Mouse (Mus musculus) hindlimb bud, embryonic 11.5 days (tissue): ENCODE results near the gene Bhlhe23.

Experiments
- DNase-seq: peaks from one replicate; pipeline ENCODE4 v3.0.0-alpha.2; 2012; ENCODE audit warnings: low read depth, low spot score; ENCODE audit errors: extremely low spot score

Gene Bhlhe23

DNA sequence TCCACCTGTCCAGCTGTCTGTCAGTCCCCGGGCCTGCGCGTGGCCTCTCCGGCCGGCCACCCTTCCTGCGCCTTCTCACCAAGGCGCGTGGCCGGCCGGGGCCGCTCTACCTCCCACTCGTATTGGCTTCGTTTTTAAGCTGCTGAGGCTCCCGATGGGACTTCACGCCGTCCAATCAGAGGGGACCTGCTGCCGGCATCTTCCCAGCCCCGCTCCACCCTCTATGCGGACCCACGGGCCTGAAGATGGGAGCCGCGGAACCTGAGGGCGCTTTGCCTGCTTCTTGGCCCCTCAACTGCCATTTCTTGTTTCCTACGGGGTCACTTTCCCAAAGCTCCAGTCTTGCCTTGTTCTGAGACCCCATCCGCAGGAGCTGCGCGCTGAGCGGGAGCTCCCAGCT, at the start of gene Bhlhe23:
Gene Bhlhe23 (minus strand): TSS at position 108 of the 400 bp plus-strand sequence.
- DNase-seq, result no peak

DNA sequence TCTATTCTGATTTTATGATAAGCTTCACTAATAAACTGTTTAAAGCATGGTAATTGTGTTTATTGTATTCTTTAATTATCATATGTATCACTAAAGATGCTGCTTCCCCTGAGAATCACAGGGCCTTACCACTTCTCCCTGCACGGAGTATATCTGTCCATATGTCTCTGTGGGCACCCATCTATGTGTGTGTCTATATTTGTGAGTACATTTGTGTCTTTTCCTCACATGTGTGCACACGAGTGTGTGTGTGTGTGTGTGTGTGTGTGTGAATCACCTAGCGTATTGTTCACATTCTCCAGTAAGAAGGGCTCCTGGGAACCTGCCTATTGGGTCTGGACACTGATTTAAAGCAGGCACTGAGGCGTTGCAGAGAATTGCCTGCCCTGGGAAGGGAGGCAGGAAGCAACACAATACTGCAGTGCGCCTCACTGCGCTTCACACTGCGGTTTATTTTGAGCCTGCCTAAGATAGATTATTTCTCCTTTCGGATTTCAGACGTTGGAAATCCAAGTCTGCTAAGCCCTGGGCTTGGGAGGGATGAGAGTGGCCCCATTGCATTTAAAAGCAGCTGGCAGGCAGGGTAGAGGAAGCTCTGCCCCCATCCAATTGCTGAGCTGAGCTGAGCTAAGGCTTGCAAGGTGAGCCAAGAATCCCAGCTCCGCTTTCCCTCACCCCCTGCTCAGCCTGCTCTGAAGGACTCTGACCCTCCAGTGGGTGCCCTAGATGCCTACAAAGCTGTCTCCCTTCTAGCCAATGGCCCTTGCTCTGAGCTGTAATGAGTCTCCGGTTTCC, 48.6 kb upstream of the Bhlhe23 start:
- no peak for DNase-seq

DNA sequence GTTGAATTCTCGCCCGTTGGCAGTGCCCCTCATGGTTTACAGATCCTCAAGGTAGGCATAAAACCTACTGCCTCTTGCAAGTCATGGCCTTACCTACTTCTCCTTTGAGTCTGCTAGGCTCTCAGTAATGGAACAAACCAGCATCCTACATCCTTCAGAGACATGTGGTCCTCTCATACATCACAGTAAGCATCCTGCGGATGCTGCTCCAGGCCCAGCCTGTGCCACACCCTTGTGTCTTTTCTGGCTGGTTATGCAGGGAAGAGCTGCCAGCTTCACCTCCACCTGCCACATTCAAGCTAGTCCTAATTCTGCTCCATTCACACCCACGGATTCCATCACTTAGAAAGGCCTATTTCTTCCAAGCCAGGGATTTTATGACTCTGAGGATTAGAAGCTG, 48.0 kb upstream of the Bhlhe23 start:
- no peak for DNase-seq

DNA sequence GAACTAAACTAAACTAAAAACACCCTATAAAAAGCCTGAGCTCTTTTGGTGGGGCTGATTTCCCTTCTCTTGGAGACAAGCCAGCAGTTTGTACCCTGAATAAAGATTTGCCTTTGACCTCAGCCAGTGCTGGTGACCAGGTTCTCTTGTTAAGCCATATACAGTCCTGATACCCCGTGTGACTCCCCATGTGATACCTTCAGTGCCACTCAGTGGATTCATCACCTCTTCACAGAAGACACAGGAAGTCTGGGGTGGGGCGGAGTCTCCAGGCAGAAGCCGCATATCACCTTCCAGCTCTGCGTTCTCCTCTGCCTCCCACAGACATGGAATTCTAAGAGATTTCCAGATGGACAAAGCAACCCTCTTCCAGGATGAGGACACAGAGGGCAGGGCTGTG, 47.4 kb upstream of the Bhlhe23 start:
- DNase-seq, result no peak

DNA sequence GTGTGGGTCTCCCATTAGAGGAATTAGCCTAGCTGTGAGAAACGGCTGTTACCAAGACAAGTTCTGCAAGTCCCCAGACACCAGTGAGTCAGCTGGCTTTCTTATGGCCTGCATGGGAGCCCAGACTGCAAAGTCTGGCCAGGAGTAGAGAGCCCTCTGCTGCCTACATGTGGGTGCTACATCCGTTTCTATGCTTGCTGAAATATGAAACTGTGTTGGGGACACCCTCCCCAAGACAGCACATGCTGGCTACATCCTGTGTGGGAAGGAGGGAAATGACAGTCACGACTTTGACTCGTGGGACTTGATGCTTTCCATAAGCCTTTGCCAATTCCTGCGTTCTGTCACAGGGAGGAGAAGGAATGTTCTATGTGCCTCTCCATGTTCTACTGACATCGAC, 45.8 kb upstream of the Bhlhe23 start:
- DNase-seq, result no peak

DNA sequence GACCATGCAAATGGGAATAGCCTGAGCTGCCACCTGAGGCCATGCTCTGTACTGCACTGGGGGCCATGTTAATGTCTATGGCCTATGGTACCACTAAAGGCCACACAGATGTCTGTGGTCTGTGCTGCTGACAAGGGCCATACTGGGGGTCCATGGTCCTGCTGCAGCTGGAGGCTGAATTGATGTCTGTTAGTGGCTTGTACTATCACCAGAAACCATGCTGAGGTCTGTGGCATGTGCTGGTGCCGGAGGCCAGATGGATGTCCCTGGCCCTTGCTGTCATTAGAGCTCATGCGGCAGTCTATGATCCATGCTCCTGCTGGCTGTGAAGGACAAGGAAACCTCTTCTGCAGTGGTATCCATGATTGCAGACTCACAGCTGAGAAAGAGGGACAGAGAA, 42.8 kb upstream of the Bhlhe23 start:
- DNase-seq, result no peak

DNA sequence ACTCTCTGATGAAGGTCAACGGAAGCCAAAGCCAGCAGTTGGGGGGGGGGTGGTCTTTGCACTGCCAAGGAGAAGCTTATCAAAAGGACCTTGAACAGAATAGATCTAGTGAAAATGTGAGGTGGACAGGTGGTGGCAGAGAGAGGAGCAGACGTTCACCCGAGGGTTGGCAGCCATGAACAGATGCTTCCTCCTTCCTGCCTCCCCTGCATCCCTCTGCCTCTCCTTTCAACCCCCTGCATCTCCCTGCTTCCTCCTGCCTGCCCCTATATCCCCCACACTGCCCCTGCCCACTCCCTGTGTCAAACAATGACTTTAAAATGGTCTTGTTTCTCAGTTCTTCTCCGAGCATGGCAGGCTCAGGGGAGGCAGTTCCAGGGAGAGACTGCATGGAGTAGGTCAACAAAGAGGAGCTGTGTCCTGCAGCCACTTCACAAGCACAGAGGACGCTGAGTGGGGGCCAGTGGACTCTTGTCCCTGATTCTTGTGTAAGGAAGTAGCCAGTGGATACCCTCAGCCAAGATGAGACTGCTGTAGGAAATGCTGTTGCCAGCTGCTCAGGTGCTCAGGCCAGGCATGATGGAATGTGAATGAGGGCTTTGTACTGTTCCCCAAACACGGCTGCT, 39.9 kb upstream of the Bhlhe23 start:
- no peak for DNase-seq

DNA sequence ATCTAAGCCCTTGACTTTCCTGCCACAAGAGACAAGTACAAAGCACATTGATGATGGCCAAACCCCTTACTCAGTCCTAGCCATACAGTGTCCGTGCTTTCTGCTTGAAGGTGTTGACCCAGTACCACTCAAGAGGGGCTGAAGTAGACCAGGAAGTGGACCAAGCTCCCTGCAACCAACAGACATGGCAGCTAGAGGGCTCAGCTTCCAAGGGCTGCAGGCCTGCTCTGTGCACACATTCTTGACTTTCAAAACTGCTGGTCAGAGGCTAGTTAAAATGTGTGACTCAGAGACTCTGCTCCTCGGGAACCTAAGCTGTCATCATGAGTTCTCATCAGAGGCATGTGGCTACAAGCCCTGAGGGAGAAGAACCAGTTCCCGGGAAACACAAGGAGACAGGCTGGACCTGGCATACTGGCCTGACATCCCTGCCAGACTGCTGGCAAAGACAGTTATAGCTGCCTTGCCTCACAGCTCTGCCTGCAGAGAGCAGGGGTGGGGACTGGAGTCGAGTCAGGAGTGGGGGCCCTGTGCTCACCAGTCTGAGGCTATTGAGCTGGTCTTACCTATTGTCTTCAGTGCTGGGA, 37.4 kb upstream of the Bhlhe23 start:
- DNase-seq, result no peak

DNA sequence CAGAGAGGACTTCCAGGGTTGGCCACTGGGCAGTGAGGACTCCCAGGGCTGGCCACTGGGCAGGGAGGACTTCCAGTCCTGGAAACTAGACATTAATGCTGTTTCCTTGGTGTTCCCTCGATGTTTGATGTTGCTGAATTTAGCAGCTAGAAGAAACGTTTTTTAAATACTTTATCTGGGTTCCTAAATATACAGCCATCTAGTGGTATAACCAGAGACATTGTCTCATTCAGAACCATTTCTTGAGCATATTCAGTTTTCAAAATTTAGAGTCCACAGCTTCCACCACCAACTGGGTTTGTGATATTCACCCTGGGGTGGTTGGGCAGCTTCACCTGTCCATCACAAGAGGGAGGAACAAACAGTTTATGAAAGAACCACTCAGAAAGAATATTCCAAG, 34.3 kb upstream of the Bhlhe23 start:
- DNase-seq, result no peak

DNA sequence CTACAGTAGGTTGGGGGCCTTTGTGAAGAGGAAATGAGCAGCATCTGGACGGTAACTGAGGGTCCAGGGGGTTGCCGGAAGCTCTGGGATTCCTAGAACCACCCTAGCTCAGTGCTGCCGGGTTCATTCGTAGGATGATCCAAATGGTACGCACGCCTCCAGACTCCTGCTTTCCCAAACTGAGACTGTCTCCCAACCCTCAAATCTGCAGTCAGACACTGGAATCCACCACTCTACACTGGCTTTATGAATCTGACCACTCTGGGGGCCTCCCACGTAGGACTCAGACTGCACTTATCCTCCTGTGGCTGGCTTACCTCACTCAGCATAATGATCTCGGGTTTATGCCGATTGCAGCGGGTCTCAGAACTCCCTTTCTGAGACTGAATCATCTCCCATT, 32.8 kb upstream of the Bhlhe23 start:
- no peak for DNase-seq

DNA sequence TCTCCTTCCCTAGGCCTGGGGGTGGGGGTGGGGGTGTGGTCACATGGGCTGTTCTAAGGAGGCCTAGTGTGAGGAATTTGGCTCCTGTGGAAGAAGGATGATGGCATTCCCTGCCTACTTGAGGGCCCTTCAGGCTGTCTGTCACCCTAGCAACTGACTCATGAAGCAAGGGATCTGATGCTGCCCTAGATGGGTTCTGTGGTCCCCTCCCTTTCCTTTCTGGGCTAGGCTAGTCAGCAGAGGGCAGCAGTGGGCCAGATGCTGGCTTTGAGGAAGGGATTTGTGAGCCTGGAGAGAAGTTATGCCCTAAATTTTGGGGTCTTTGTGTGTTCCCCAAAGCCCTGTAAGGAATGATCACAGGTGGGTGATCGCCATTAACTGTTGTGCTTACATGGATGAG, 29.3 kb upstream of the Bhlhe23 start:
- no peak for DNase-seq

DNA sequence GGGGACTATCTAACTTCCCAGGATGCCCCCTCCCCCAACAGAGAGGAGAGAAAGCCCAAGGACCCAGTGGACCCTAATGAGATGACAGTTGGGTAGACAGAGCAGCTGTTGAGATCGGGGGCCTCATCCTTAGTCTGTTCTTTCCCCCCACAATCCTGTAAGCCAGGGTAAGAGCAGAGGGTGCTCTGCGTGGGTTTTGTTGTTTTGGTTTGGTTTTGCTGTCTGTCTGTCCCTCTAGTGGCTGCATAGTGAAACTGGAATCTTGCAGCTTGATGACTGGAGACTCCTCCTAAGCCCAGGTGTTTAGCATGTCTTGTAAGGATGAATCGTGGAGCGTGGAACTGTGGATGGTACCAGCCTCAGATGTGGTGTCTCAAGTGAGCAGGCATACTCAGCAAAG, 19.3 kb upstream of the Bhlhe23 start:
- DNase-seq, result no peak

DNA sequence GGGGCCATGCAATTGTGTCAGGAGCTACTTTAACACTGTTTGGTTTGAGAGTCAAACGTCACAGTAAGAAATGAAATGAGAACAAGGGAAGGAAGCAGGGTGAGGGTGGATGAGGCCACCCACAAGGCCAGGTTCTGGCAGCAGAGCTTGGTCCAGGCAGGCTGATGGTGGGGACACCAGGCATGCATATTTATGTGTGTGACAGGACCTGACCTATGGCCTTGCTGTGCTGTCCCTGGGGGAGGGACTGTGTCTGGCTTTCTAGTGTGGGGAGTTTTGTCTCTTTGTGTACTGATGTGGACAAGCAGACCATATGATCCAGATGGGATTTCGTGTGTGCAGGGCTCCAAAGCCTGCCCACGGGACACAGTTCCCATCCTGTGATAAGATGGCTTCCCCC, 18.9 kb upstream of the Bhlhe23 start:
- no peak for DNase-seq

DNA sequence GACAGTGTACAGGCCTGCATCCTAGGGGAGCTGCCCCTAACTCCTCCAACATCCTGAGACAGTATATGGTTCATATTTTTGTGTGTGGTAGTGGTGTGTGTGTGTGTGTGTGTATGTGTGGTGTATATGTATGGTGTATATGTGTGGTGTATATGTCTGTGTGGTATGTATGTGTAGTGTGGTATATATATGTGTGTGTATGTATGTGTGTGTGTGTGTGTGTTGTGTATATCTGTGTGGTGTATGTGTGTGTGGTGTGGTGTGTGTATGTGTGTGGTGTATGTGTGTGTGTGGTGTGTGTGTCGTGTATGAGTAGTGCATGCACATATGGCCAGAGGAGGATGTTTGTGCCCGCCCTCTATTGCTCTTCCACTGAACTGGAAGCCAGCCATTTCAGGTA, 17.7 kb upstream of the Bhlhe23 start:
- no peak for DNase-seq

DNA sequence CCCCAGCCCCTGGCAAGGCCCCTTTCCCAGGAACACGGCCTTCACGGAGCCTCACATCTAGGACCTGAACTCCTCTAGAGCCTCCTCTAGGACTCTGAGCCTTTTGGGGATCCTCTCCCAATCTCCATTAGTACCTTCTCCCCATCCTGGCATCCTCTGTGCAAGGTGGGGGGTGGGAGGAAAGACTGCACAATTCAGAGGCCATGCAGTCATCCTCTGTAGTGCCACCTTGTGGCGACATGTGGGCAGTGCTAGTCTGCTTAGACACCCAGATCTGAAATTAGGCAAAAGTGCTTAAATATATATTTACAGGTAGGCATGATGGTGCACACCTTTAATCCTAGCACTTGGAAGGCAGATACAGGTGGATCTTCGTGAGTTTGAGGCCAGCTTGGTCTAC, 15.0 kb upstream of the Bhlhe23 start:
- DNase-seq, result no peak

DNA sequence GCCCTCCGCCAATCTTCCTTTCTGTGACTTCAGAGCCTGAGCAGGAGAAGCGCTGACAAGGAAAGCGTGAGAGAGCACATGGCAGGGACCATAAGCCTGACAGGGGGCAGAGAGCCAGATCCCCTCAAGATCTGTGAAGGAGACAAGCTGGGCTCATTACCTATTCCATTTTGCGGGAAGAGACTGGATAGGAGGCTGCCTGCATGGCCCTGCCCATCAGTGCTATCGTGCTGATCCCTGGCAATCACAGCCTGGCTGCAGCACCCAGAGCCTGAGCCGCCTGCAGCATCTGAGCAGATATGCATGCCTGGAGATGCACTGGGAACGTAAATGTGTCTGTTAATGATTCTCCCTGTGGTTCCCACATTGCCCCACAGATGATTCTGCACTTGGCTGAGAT, 12.1 kb upstream of the Bhlhe23 start:
- no peak for DNase-seq

DNA sequence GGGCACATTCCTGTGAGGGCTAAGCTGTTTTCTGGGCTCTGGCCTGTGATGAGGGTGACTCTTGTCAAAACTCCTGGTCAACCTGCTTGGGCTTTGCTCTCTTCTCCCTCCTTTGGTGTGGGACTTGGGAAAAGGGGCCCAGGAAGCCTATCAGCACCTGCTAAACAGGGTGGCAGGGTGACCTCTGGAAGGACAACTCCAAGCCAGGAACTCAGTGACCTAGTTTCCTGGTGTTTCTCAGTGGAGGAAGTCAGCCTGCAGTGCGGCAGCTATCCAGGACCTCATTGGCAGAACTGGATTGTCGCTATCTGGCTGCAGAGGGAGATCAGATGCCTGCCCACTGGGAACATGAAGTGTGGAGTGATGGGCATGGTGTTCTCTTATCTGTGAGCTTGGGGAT, 11.7 kb upstream of the Bhlhe23 start:
- DNase-seq, result no peak

DNA sequence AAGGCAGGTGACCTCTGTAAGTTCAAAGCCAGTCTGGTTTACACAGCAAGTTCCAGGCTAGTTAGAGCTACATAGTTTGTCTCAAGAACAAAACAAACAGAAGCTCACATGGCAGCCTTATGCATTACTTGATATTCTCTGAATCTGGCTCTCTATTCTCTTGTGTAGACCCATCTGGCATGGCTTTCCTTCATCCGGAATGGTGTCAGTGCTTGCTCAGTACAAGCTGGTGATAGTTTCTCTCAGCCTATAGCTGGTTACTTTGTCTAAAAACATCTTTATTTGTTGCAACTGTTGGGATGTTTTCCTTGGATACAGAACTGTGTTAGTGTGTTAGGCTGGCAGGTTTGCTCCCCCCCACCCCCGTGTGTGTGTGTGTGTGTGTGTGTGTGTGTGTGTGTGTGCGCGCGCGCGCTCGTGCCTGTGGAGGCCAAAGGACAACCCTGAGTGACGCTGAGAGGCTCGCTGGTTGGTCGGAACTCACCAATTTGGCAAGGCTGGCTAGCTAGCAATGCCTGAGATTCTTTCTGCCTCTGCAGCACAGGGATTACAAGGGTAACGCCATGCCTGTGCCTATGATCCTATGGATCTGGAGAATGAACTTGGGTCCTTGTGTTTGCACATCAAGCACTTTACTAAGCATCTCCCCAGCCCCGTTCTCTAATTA, 11.0 kb upstream of the Bhlhe23 start:
- DNase-seq, result no peak

DNA sequence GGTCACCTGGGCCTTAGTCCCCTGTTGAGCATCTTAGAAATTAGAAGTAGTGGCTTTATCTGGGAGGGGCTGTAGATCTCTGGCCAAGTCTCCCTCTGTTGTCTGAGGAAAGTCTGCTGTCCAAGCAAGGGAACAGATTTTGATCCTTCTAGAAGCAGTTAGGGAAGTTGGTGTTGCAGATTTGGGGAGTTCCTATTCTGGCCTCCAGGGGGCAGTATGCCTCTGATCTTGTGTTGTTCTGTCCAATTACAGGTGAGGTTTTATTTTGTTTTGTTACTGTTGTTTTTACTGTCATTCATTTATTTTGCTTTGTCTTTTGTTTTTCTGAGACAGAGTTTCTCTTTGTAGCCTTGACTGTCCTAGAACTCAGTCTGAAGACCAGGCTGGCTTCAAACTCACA, 10.0 kb upstream of the Bhlhe23 start:
- DNase-seq, result no peak

DNA sequence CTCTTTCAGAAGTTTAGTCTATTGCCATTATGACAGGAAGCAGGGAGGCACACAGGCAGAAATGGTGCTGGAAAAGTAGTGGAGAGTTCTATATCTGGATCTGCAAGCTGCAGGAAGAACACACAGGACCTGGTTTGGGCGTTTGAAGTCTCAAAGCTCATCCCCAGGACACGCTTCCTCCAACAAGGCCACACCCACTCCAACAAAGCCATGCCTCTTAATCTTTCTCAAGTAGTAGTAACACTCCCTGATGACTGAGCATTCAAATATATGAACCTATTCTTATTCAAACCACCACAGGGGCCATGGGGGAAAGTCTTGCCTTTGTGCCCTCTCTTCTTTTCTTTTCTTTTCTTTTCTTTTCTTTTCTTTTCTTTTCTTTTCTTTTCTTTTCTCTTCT, 3.6 kb upstream of the Bhlhe23 start:
- DNase-seq, result no peak

DNA sequence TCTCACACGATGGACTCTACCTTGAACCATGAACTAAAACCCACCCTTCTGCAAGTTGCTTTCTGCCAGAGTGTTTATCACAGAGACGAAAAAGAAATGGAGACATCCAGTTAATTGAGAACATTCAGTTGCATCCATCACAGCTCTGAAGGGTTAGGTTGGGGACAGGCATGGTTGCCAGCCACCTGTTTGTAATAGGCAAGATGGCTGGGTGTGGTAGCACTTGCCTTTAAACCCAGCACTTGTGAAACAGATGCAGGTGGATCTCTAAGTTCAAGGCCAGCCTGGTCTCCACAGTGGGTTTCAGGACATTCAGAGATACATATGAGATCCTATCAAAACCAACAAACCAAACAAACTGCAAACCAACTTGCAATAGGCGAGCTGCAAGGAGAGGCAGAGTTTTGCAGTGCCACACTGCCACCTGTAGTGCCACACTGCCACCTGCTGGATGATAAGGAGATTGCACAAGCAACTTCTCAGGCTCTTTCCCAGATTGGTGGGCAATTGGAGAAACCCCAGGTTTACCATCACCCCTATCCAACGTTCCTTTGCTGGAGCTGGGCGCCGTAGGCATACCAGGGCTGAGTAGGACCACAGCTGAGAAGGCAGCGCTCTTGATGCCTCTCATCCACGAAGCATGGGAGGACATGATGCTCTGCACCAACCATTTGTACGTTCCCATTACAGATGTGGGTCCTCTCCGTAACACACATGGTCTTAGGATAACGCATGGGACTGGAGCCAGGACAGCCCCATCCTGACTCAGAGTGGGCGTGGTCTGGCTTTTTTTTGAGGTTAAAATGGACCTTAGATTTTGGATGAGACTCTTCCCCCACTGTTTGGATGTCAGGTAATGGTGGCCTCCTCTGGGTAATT, 2.8 kb upstream of the Bhlhe23 start:
- no peak for DNase-seq
